Mouse (Mus musculus) myocyte (in vitro differentiated cells): ENCODE measurements around the gene Pbx1. TPM values are rescaled to one million over a fixed set of nuclear protein-coding genes. Genes with fewer than 3 reads are reported as not detected.

Experiments
- H3K27me3 ChIP-seq: one replicate; pipeline ENCODE4 v1.6.1; 2011; ENCODE audit not compliant: control insufficient read depth, insufficient read depth, insufficient read length
- H3K36me3 ChIP-seq: one replicate; pipeline ENCODE4 v1.6.1; 2011; ENCODE audit not compliant: control insufficient read depth, insufficient read depth
- H3K4me2 ChIP-seq: one replicate; pipeline ENCODE4 v1.6.1; 2011; ENCODE audit warnings: low read depth, control low read depth
- H3K4me3 ChIP-seq: one replicate; pipeline ENCODE4 v1.5.1; 2011; ENCODE audit warnings: mild to moderate bottlenecking, control low read depth, moderate library complexity
- H3K79me2 ChIP-seq: one replicate; pipeline ENCODE4 v1.6.1; 2011; ENCODE audit not compliant: control insufficient read depth, insufficient read depth
- H3ac ChIP-seq: one replicate; pipeline ENCODE4 v1.6.1; 2011; ENCODE audit not compliant: control insufficient read depth, insufficient read length
- CEBPB ChIP-seq: IDR thresholded peaks from 2 replicates; pipeline ENCODE4 v1.6.1; 2011; ENCODE audit warnings: mild to moderate bottlenecking, moderate library complexity; ENCODE audit not compliant: poor library complexity, insufficient read depth, severe bottlenecking
- E2F4 ChIP-seq: IDR thresholded peaks from one replicate; pipeline ENCODE4 v1.6.1; 2011; ENCODE audit warnings: mild to moderate bottlenecking, control low read depth, moderate library complexity; ENCODE audit not compliant: insufficient read depth
- MAX ChIP-seq: IDR thresholded peaks from one replicate; pipeline ENCODE4 v1.6.1; 2011; ENCODE audit warnings: low read depth, mild to moderate bottlenecking, control low read depth
- MYOD1 ChIP-seq, 3 experiments: IDR thresholded peaks; one replicate each; pipeline ENCODE4 v1.6.1; 2011; ENCODE audit warnings: control low read depth in 2 of 3, low read depth in 2 of 3, mild to moderate bottlenecking in 2 of 3, moderate library complexity in 1 of 3; ENCODE audit not compliant: insufficient read length in 2 of 3, control insufficient read depth in 1 of 3
- MYOG ChIP-seq, 3 experiments: IDR thresholded peaks; one replicate each; pipeline ENCODE4 v1.6.1; 2011; ENCODE audit warnings: control low read depth in 2 of 3, low read depth in 2 of 3, mild to moderate bottlenecking in 2 of 3; ENCODE audit not compliant: insufficient read length in 2 of 3, control insufficient read depth in 1 of 3, insufficient read depth in 1 of 3
- POLR2A ChIP-seq: IDR thresholded peaks from one replicate; pipeline ENCODE4 v1.6.1; 2011; ENCODE audit warnings: low read depth, mild to moderate bottlenecking, control low read depth, moderate library complexity; ENCODE audit not compliant: insufficient read length
- POLR2AphosphoS2 ChIP-seq: IDR thresholded peaks from one replicate; pipeline ENCODE4 v1.6.1; 2011; ENCODE audit warnings: low read depth, control low read depth; ENCODE audit not compliant: insufficient read length
- REST ChIP-seq: IDR thresholded peaks from one replicate; pipeline ENCODE4 v1.6.1; 2011; ENCODE audit warnings: mild to moderate bottlenecking, control low read depth, moderate library complexity; ENCODE audit not compliant: insufficient read depth, insufficient read length
- SRF ChIP-seq: IDR thresholded peaks from one replicate; pipeline ENCODE4 v1.6.1; 2011; ENCODE audit warnings: low read depth; ENCODE audit not compliant: control insufficient read depth, insufficient read length
- TCF12 ChIP-seq: IDR thresholded peaks from one replicate; pipeline ENCODE4 v1.6.1; 2011; ENCODE audit warnings: mild to moderate bottlenecking, control low read depth; ENCODE audit not compliant: poor library complexity, insufficient read depth, severe bottlenecking
- TCF3 ChIP-seq: IDR thresholded peaks from one replicate; pipeline ENCODE4 v1.6.1; 2011; ENCODE audit warnings: low read depth, control low read depth; ENCODE audit not compliant: insufficient read length
- USF1 ChIP-seq: IDR thresholded peaks from one replicate; pipeline ENCODE4 v1.6.1; 2011; ENCODE audit warnings: low read depth, mild to moderate bottlenecking, control low read depth, moderate library complexity
- polyA plus RNA-seq: library from polyadenylated mRNA; unstranded; fragments of >200 nt; fragmentation: generic; extraction: Trizol; gene quantifications from one replicate; pipeline ENCODE4 v1.2.1, GENCODE M21; 2012; ENCODE audit warnings: missing spikeins

The Pbx1 gene
- polyA plus RNA-seq, 1 experiment, result 11.4 TPM

- H3K4me3 ChIP-seq, result no peak overlapping the region
Observed at GRCm38 (mm10) chr1:168370966-168371365, 61.1 kb downstream of the Pbx1 start.

GRCm38 (mm10) chr1:168366261-168366660 is 65.8 kb downstream of the Pbx1 start:
- Histone ChIP-seq H3ac (no peak overlapping the region), H3K4me3 (no peak overlapping the region), H3K36me3 (no peaks in the 10 kb centered on the region), H3K79me2 (no peaks in the 10 kb centered on the region), H3K4me2 (no peak overlapping the region), H3K27me3 (no peaks in the 10 kb centered on the region)
- no peak for TF ChIP-seq POLR2A
- TF ChIP-seq TCF3, result no peak
- no peak for TF ChIP-seq MYOG (IDR thresholded peaks at IDR 0.05; ENCODE audit: control insufficient read depth in 1 of 3, insufficient read depth in 1 of 3, insufficient read length in 2 of 3, low read depth in 2 of 3)
- no peak for TF ChIP-seq E2F4
- TF ChIP-seq MYOD1 (IDR thresholded peaks at IDR 0.05; ENCODE audit: control insufficient read depth in 1 of 3, insufficient read length in 2 of 3, low read depth in 2 of 3), result no peak
- no peak for TF ChIP-seq POLR2AphosphoS2
- no peak for TF ChIP-seq SRF
- TF ChIP-seq REST, result no peak
- no peak for TF ChIP-seq USF1
- no peak for TF ChIP-seq MAX
- TF ChIP-seq TCF12, result no peak
- no peak for TF ChIP-seq CEBPB

More at GRCm38 (mm10) chr1:168370966-168371365, 61.1 kb downstream of the Pbx1 start:
- Histone ChIP-seq H3K27me3 (no peaks in the 10 kb centered on the region), H3K79me2 (no peaks in the 10 kb centered on the region), H3ac (no peak overlapping the region), H3K4me2 (no peak overlapping the region), H3K36me3 (no peaks in the 10 kb centered on the region)
- TF ChIP-seq POLR2AphosphoS2, result no peak
- no peak for TF ChIP-seq MYOG (IDR thresholded peaks at IDR 0.05; ENCODE audit: control insufficient read depth in 1 of 3, insufficient read depth in 1 of 3, insufficient read length in 2 of 3, low read depth in 2 of 3)
- no peak for TF ChIP-seq SRF
- no peak for TF ChIP-seq POLR2A
- no peak for TF ChIP-seq TCF12
- no peak for TF ChIP-seq TCF3
- TF ChIP-seq MYOD1 (IDR thresholded peaks at IDR 0.05; ENCODE audit: control insufficient read depth in 1 of 3, insufficient read length in 2 of 3, low read depth in 2 of 3), result no peak
- no peak for TF ChIP-seq REST

- Histone ChIP-seq H3K36me3 (no peaks in the 10 kb centered on the region), H3K4me3 (no peak overlapping the region), H3K79me2 (no peaks in the 10 kb centered on the region), H3ac (no peak overlapping the region), H3K4me2 (no peak overlapping the region), H3K27me3 (no peaks in the 10 kb centered on the region)
- TF ChIP-seq TCF3 (no peak), REST (no peak), SRF (no peak), MYOD1 (IDR thresholded peaks at IDR 0.05; ENCODE audit: control insufficient read depth in 1 of 3, insufficient read length in 2 of 3, low read depth in 2 of 3) (no peak), POLR2AphosphoS2 (no peak), MYOG (IDR thresholded peaks at IDR 0.05; ENCODE audit: control insufficient read depth in 1 of 3, insufficient read depth in 1 of 3, insufficient read length in 2 of 3, low read depth in 2 of 3) (no peak), E2F4 (no peak), MAX (no peak), POLR2A (no peak), CEBPB (no peak), TCF12 (no peak), USF1 (no peak)
Observed at GRCm38 (mm10) chr1:168364325-168364724, 67.7 kb downstream of the Pbx1 start.

- no peaks in the 10 kb centered on the region for H3K36me3 ChIP-seq
- no peak overlapping the region for H3ac ChIP-seq
- H3K27me3 ChIP-seq, result no peaks in the 10 kb centered on the region
- no peak overlapping the region for H3K4me3 ChIP-seq
- H3K4me2 ChIP-seq, result peak overlapping the region; percentile 60
- H3K79me2 ChIP-seq, result no peaks in the 10 kb centered on the region
- no peak for TF ChIP-seq E2F4
- TF ChIP-seq CEBPB, result no peak
- TF ChIP-seq MYOD1 (IDR thresholded peaks at IDR 0.05; ENCODE audit: control insufficient read depth in 1 of 3, insufficient read length in 2 of 3, low read depth in 2 of 3), result no peak
- TF ChIP-seq POLR2AphosphoS2, result no peak
- no peak for TF ChIP-seq MAX
- no peak for TF ChIP-seq MYOG (IDR thresholded peaks at IDR 0.05; ENCODE audit: control insufficient read depth in 1 of 3, insufficient read depth in 1 of 3, insufficient read length in 2 of 3, low read depth in 2 of 3)
Observed at GRCm38 (mm10) chr1:168363053-168363452, 69.0 kb downstream of the Pbx1 start.

GRCm38 (mm10) chr1:168362464-168362863 is 69.6 kb downstream of the Pbx1 start:
- no peak overlapping the region for H3ac ChIP-seq
- H3K79me2 ChIP-seq, result no peaks in the 10 kb centered on the region
- H3K4me2 ChIP-seq, result peak overlapping the region; percentile 60
- TF ChIP-seq REST, result no peak
- TF ChIP-seq TCF12, result no peak
- no peak for TF ChIP-seq MYOG (IDR thresholded peaks at IDR 0.05; ENCODE audit: control insufficient read depth in 1 of 3, insufficient read depth in 1 of 3, insufficient read length in 2 of 3, low read depth in 2 of 3)
- no peak for TF ChIP-seq MYOD1 (IDR thresholded peaks at IDR 0.05; ENCODE audit: control insufficient read depth in 1 of 3, insufficient read length in 2 of 3, low read depth in 2 of 3)
- no peak for TF ChIP-seq POLR2A
- TF ChIP-seq CEBPB, result peak; percentile 95
- H3K27me3 ChIP-seq, result no peaks in the 10 kb centered on the region
- no peaks in the 10 kb centered on the region for H3K36me3 ChIP-seq
- no peak overlapping the region for H3K4me3 ChIP-seq
